In the genomic region with DNA sequence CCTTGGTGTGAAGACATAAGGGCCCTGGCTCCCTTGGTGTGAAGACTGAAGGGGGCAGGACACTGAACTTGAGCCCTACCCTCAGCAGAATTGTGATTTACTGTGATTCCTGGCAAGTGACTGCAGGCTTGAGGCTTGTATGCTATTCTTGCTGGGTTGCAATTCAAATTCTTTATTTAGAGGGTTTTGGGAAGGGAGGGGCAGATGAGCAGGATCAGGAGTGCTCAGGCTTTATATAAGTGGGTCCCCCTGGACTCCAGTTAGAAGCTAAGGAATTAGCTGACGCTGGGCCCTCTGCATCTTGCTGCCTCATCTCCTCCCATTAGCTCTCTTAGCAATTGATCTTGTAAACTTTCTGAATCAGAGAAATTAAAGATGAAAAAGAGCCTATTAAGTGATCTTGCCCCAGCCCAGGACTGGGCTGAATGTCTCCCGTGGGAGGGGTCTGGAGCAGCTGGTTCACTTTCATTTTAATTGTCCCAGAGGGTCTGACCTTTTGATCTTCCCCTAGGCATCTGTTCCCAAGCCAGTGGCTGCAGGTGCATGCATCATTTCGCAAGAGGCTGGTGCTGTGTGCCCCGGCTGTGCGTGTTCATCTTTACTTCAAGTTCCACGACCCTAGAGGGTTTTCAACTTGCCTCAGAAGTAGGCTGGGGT, we compare ENCODE assay signal across 18 mouse cellular contexts.
DNase-seq lines count a peak whose midpoint lies in the region; ATAC-seq lines count a peak whose summit lies in the region.
"Had no signal": no experiment of that assay in that cellular context is flagged by ENCODE, and none has a peak within 500 bp of the region (broad histone marks: within the 10 kb centered on the region; RNA-seq: fewer than 3 reads in every experiment).

No protein-coding gene starts in this region.

- no peak overlapping the region for H3K4me2 ChIP-seq in forebrain, embryonic 12.5 days
- no peak overlapping the region for H3K4me2 ChIP-seq in forebrain, embryonic 14.5 days (ENCODE audit: low read length)
- H3K4me2 ChIP-seq in neural tube, embryonic 15.5 days, result no peak overlapping the region
- H3K4me2 ChIP-seq in hindbrain, embryonic 13.5 days, result no peak overlapping the region
- H3K4me2 ChIP-seq: embryonic facial prominence, embryonic 13.5 days; hindbrain, embryonic 15.5 days; liver, embryonic 13.5 days had no signal

- WGBS in forebrain, embryonic 12.5 days, result 47% methylated on average over 6 of the region's 6 CpGs
- WGBS in forebrain, embryonic 14.5 days, result 53% methylated on average over 6 of the region's 6 CpGs
- WGBS in neural tube, embryonic 15.5 days, result 25% methylated on average over 6 of the region's 6 CpGs
- WGBS in hindbrain, embryonic 13.5 days, result 32% methylated on average over 6 of the region's 6 CpGs

- no peaks in the 10 kb centered on the region for H3K27me3 ChIP-seq in forebrain, embryonic 12.5 days
- H3K27me3 ChIP-seq in forebrain, embryonic 14.5 days (replicated peaks; ENCODE audit: control insufficient read depth, insufficient read depth, low read length), result no peaks in the 10 kb centered on the region
- no peaks in the 10 kb centered on the region for H3K27me3 ChIP-seq in neural tube, embryonic 15.5 days (replicated peaks)
- H3K27me3 ChIP-seq in hindbrain, embryonic 13.5 days, result no peaks in the 10 kb centered on the region
- H3K27me3 ChIP-seq: embryonic facial prominence, embryonic 13.5 days; hindbrain, embryonic 15.5 days; liver, embryonic 13.5 days had no signal

- no peak overlapping the region for H3K4me3 ChIP-seq in forebrain, embryonic 12.5 days (replicated peaks)
- no peak overlapping the region for H3K4me3 ChIP-seq in forebrain, embryonic 14.5 days (ENCODE audit: low read depth, low read length)
- no peak overlapping the region for H3K4me3 ChIP-seq in neural tube, embryonic 15.5 days (replicated peaks)
- no peak overlapping the region for H3K4me3 ChIP-seq in hindbrain, embryonic 13.5 days
- H3K4me3 ChIP-seq: embryonic facial prominence, embryonic 13.5 days; hindbrain, embryonic 15.5 days; liver, embryonic 13.5 days; myocyte had no signal

- H3K36me3 ChIP-seq in forebrain, embryonic 12.5 days (replicated peaks), result no peaks in the 10 kb centered on the region
- H3K36me3 ChIP-seq in forebrain, embryonic 14.5 days (ENCODE audit: control insufficient read depth, insufficient read depth, low read length), result no peaks in the 10 kb centered on the region
- no peaks in the 10 kb centered on the region for H3K36me3 ChIP-seq in neural tube, embryonic 15.5 days
- no peaks in the 10 kb centered on the region for H3K36me3 ChIP-seq in hindbrain, embryonic 13.5 days
- H3K36me3 ChIP-seq: embryonic facial prominence, embryonic 13.5 days; hindbrain, embryonic 15.5 days; liver, embryonic 13.5 days had no signal

- H3K4me1 ChIP-seq in forebrain, embryonic 12.5 days, result peaks cover 3% of the 10 kb centered on the region; the same call in 1 of the 2 replicates
- no peaks in the 10 kb centered on the region for H3K4me1 ChIP-seq in forebrain, embryonic 14.5 days (ENCODE audit: control insufficient read depth, insufficient read depth, low read length)
- H3K4me1 ChIP-seq in neural tube, embryonic 15.5 days, result peaks cover 11% of the 10 kb centered on the region; the same call in 1 of the 2 replicates
- H3K4me1 ChIP-seq in hindbrain, embryonic 13.5 days (replicated peaks), result peaks cover 20% of the 10 kb centered on the region; the same call in 1 of the 2 replicates
- H3K4me1 ChIP-seq: embryonic facial prominence, embryonic 13.5 days; liver, embryonic 13.5 days had no signal

- DNase-seq in forebrain, embryonic 14.5 days (ENCODE audit: low spot score), result no peak
- DNase-seq in neural tube, embryonic 10.5 days (ENCODE audit: extremely low spot score, low spot score), result peak; percentile 16
- no peak for DNase-seq in cerebellum, adult 9-10 months
- DNase-seq in right cerebral cortex, adult 18-20 months, result no peak
- DNase-seq in natural killer cell, adult 2 months (ENCODE audit: low spot score in 2 of 2), result no peak
- DNase-seq: adrenal gland, postnatal 14 days; cerebellum, adult 2 months; gastrocnemius, postnatal 14 days; kidney, adult 8-10 months; layer of hippocampus, adult 9-11 months; liver, embryonic 13.5 days; thymus, postnatal 25 days had no signal

- 0 out of 2 replicates have a peak, but pooled peaks have one; percentile 27 for ATAC-seq in forebrain, embryonic 12.5 days (ENCODE audit: low FRiP score)
- no peak for ATAC-seq in forebrain, embryonic 14.5 days
- no peak for ATAC-seq in neural tube, embryonic 15.5 days (ENCODE audit: low FRiP score)
- ATAC-seq in hindbrain, embryonic 13.5 days (ENCODE audit: low FRiP score), result 0 out of 2 replicates have a peak, but pooled peaks have one; percentile 52

- H3K9ac ChIP-seq in forebrain, embryonic 12.5 days, result no peak overlapping the region
- no peak overlapping the region for H3K9ac ChIP-seq in forebrain, embryonic 14.5 days (ENCODE audit: low read length)
- H3K9ac ChIP-seq in neural tube, embryonic 15.5 days (replicated peaks), result no peak overlapping the region
- H3K9ac ChIP-seq in hindbrain, embryonic 13.5 days, result no peak overlapping the region
- H3K9ac ChIP-seq: embryonic facial prominence, embryonic 13.5 days; hindbrain, embryonic 15.5 days; liver, embryonic 13.5 days had no signal

- H3K9me3 ChIP-seq in forebrain, embryonic 12.5 days, result no peaks in the 10 kb centered on the region
- H3K9me3 ChIP-seq in forebrain, embryonic 14.5 days (replicated peaks; ENCODE audit: control insufficient read depth, low read length), result no peaks in the 10 kb centered on the region
- no peaks in the 10 kb centered on the region for H3K9me3 ChIP-seq in neural tube, embryonic 15.5 days (replicated peaks)
- no peaks in the 10 kb centered on the region for H3K9me3 ChIP-seq in hindbrain, embryonic 13.5 days
- H3K9me3 ChIP-seq: embryonic facial prominence, embryonic 13.5 days; hindbrain, embryonic 15.5 days; liver, embryonic 13.5 days had no signal

- H3K27ac ChIP-seq in forebrain, embryonic 12.5 days, result no peak overlapping the region
- H3K27ac ChIP-seq in forebrain, embryonic 14.5 days (ENCODE audit: low read depth, low read length), result no peak overlapping the region
- no peak overlapping the region for H3K27ac ChIP-seq in neural tube, embryonic 15.5 days (replicated peaks)
- H3K27ac ChIP-seq in hindbrain, embryonic 13.5 days, result no peak overlapping the region
- H3K27ac ChIP-seq: embryonic facial prominence, embryonic 13.5 days; hindbrain, embryonic 15.5 days; liver, embryonic 13.5 days had no signal

Comparison
In these comparisons a context has a peak if more than half of its experiments do, and no peak if none do; other contexts are left out.
1. ATAC-seq: peak in forebrain, embryonic 12.5 days (single experiment) and hindbrain, embryonic 13.5 days (single experiment); none in forebrain, embryonic 14.5 days (single experiment) and neural tube, embryonic 15.5 days (single experiment).